Mouse (Mus musculus) heart, postnatal 0 days (tissue): ENCODE results near the gene Ttc8. TPM values are rescaled to one million over a fixed set of nuclear protein-coding genes. Genes with fewer than 3 reads are reported as not detected.

Experiments used
- ATAC-seq: fragments of 200-750 bp; cut with Nextera tagmentation; 2 replicates; pipeline ENCODE4 v1.8.0; 2017; ENCODE audit warnings: low read depth, moderate number of reproducible peaks, moderate library complexity; ENCODE audit not compliant: insufficient read depth
- DNase-seq: peaks from one replicate; pipeline ENCODE4 v3.0.0-alpha.2; 2016; ENCODE audit warnings: low spot score
- H3K27ac ChIP-seq: fragments of 300-500 bp; sonication (generic); 2 replicates; pipeline ENCODE4 v1.5.1; 2014; ENCODE audit warnings: low read depth, mild to moderate bottlenecking
- H3K27me3 ChIP-seq: fragments of 300-500 bp; sonication (generic); 2 replicates; pipeline ENCODE4 v1.6.1; 2014; ENCODE audit warnings: low read length, mixed read lengths; ENCODE audit not compliant: control insufficient read depth, insufficient read depth
- H3K36me3 ChIP-seq: fragments of 300-500 bp; sonication (generic); replicated peaks from 2 replicates; pipeline ENCODE4 v1.6.1; 2014; ENCODE audit warnings: low read length, mixed read lengths; ENCODE audit not compliant: control insufficient read depth, insufficient read depth
- H3K4me1 ChIP-seq: fragments of 300-500 bp; sonication (generic); 2 replicates; pipeline ENCODE4 v1.6.1; 2014; ENCODE audit warnings: antibody characterized with exemption; ENCODE audit not compliant: control insufficient read depth, insufficient read depth
- H3K4me2 ChIP-seq: fragments of 300-500 bp; sonication (generic); 2 replicates; pipeline ENCODE4 v1.6.1; 2014; ENCODE audit warnings: low read depth, mild to moderate bottlenecking, low read length, moderate library complexity
- H3K4me3 ChIP-seq: fragments of 300-500 bp; sonication (generic); 2 replicates; pipeline ENCODE4 v1.5.1; 2014; ENCODE audit warnings: low read depth, low read length
- H3K9ac ChIP-seq: fragments of 300-500 bp; sonication (generic); replicated peaks from 2 replicates; pipeline ENCODE4 v1.6.1; 2014; ENCODE audit warnings: low read depth, low read length, mixed read lengths
- H3K9me3 ChIP-seq: fragments of 300-500 bp; sonication (generic); replicated peaks from 2 replicates; pipeline ENCODE4 v1.6.1; 2016; ENCODE audit warnings: low read length; ENCODE audit not compliant: control insufficient read depth
- CTCF ChIP-seq: IDR thresholded peaks from 2 replicates; pipeline ENCODE4 v1.5.1; 2016; ENCODE audit warnings: antibody characterized with exemption, control low read depth, low read depth
- EP300 ChIP-seq: IDR thresholded peaks from 2 replicates; pipeline ENCODE4 v1.6.1; 2016; ENCODE audit warnings: antibody characterized with exemption, low read depth
- WGBS: fragments of 180-500 bp; shearing (Covaris S2); extraction: QIAGEN DNeasy Blood & Tissue Kit; methylation state at CpG from one replicate; pipeline ENCODE4 v1.1.7; 2014; 5-methylcytosine and 5-hydroxymethylcytosine counted together
- polyA plus RNA-seq: library from polyadenylated mRNA; unstranded; fragments of >200 nt; fragmentation: Nextera tagmentation; extraction: Ambion mirVana; gene quantifications from 2 replicates; pipeline ENCODE4 v1.2.1, GENCODE M21; 2015
- total RNA-seq: library from RNA; depleted of rRNA; stranded (reverse); fragments of >200 nt; gene quantifications from 2 replicates; pipeline ENCODE4 v1.2.3, GENCODE M21; 2014; ENCODE audit warnings: low replicate concordance

The Ttc8 gene
- total and polyA plus RNA-seq, 2 experiments from 2014 or later = 8.4 to 9.7 TPM

DNA sequence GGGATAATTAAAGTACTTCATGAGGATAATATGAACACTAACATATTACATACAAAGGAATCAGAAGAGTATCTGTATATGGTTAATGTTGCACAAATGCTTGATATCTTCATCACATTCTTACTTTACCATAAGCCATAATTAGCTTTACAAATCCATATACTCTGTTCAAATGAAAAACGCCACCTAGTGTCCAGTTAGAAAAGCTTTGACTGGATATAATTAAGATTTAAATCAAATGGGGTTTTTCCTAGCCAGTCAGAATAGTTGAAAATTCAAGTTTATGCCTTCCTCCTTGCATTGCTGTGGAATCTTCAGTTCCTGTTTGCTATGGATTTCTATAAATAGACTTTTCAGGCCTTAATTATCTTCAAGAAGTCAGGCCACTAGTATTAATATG lies 35.9 kb upstream of the Ttc8 start:
- H3K27me3 ChIP-seq = no peaks in the 10 kb centered on the region
- H3K4me3 ChIP-seq = no peak overlapping the region
- no peaks in the 10 kb centered on the region for H3K4me1 ChIP-seq
- H3K9me3 ChIP-seq = no peaks in the 10 kb centered on the region
- no peak overlapping the region for H3K9ac ChIP-seq
- DNase-seq (no peak), ATAC-seq (no peak)
- H3K27ac ChIP-seq = no peak overlapping the region
- H3K4me2 ChIP-seq = no peak overlapping the region
- WGBS = 3% methylated on average over 1 of the region's 1 CpGs
- TF ChIP-seq CTCF = peak; percentile 42
- TF ChIP-seq EP300 = no peak
- H3K36me3 ChIP-seq = no peaks in the 10 kb centered on the region

DNA sequence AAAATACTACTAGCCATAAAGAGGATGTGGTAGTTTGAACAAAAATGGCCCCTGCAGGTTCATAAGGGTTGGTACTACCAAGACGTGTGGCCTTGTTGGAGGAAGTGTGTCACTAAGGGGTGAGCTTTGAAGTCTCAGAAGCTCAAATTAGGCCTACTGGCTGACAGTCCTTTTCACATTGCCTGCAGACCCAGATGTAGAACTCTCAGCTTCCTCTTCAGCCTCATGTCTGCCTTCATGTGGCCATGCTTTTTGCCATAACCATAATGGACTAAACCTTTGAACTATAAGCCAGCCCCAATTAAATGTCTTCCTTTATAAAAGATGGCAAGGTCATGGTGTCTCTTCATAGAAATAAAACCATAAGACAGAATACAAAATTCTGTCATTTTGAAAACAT lies 23.6 kb upstream of the Ttc8 start:
- no peaks in the 10 kb centered on the region for H3K4me1 ChIP-seq
- 63% methylated on average over 1 of the region's 1 CpGs for whole genome bisulfite sequencing
- TF ChIP-seq EP300 = no peak
- TF ChIP-seq CTCF = no peak
- DNase-seq = no peak
- H3K9ac ChIP-seq = no peak overlapping the region
- no peak overlapping the region for H3K27ac ChIP-seq
- no peaks in the 10 kb centered on the region for H3K9me3 ChIP-seq
- H3K4me2 ChIP-seq = no peak overlapping the region
- no peaks in the 10 kb centered on the region for H3K27me3 ChIP-seq
- H3K36me3 ChIP-seq = no peaks in the 10 kb centered on the region
- ATAC-seq = no peak
- H3K4me3 ChIP-seq = no peak overlapping the region

DNA sequence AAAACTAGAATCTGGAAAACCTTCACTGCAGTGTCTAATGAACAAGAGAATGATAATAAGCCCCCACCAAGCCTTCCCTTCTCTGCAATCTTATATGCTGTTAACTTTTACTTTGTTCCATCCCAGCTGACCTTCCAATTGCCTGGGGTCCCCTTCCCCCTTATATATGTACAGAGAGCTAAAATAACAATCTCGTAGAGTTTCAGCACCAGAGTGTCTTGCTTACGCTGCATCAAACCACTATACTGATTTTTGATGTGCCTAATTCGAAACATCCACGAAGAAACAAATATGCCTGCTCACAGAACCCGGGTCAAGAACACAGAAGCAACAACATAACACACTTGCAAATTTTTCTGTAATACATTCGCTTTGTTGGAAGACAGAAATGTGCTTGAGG lies 20.7 kb upstream of the Ttc8 start:
- no peak for DNase-seq
- peak overlapping the region; percentile 95; the same call in 1 of the 2 replicates for H3K4me3 ChIP-seq
- no peaks in the 10 kb centered on the region for H3K27me3 ChIP-seq
- no peaks in the 10 kb centered on the region for H3K9me3 ChIP-seq
- no peaks in the 10 kb centered on the region for H3K4me1 ChIP-seq
- peak overlapping the region; percentile 88 for H3K4me2 ChIP-seq
- H3K27ac ChIP-seq = no peak overlapping the region
- no peak for ATAC-seq
- 80% methylated on average over 6 of the region's 6 CpGs for WGBS
- TF ChIP-seq EP300 = no peak
- TF ChIP-seq CTCF = no peak
- H3K9ac ChIP-seq = 0 out of 2 replicates have a peak overlapping the region, but pooled peaks have one; percentile 81
- no peaks in the 10 kb centered on the region for H3K36me3 ChIP-seq

DNA sequence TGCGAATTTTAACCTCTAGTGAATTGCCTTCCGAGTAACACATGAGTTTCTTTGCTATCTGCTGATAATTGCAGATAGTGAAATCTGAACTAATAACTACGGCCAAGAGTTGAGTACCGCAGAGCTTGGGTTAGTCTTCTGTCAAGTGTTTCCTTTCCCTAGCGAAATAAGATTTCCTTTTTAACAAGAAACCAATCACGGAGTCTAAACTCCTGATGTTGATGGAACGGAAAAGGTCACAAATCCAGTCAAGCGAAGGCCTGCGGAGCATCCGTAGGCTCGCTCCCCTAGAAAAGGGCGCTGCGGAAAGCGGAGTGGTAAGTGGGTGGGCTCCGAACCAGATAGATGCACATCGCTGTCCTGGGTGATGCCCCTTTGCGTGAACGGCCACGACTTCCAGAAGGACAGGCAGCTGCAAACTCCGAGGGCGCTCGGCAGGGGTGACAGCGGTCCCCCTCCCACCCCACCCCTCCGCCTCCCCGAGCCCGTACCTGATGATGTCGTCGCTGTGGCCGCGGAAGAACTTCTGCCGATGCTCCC lies 20.0 kb upstream of the Ttc8 start:
- DNase-seq (peak; percentile 24), ATAC-seq (peak; percentile 1; the same call in 1 of the 2 replicates)
- Histone ChIP-seq H3K36me3 (no peaks in the 10 kb centered on the region), H3K9ac (peak overlapping the region; percentile 81), H3K4me3 (peak overlapping the region; percentile 95), H3K27ac (peak overlapping the region; percentile 80), H3K4me1 (no peaks in the 10 kb centered on the region), H3K4me2 (peak overlapping the region; percentile 88), H3K9me3 (no peaks in the 10 kb centered on the region), H3K27me3 (no peaks in the 10 kb centered on the region)
- TF ChIP-seq EP300 (no peak), CTCF (no peak)
- 2% methylated on average over 31 of the region's 31 CpGs for WGBS

DNA sequence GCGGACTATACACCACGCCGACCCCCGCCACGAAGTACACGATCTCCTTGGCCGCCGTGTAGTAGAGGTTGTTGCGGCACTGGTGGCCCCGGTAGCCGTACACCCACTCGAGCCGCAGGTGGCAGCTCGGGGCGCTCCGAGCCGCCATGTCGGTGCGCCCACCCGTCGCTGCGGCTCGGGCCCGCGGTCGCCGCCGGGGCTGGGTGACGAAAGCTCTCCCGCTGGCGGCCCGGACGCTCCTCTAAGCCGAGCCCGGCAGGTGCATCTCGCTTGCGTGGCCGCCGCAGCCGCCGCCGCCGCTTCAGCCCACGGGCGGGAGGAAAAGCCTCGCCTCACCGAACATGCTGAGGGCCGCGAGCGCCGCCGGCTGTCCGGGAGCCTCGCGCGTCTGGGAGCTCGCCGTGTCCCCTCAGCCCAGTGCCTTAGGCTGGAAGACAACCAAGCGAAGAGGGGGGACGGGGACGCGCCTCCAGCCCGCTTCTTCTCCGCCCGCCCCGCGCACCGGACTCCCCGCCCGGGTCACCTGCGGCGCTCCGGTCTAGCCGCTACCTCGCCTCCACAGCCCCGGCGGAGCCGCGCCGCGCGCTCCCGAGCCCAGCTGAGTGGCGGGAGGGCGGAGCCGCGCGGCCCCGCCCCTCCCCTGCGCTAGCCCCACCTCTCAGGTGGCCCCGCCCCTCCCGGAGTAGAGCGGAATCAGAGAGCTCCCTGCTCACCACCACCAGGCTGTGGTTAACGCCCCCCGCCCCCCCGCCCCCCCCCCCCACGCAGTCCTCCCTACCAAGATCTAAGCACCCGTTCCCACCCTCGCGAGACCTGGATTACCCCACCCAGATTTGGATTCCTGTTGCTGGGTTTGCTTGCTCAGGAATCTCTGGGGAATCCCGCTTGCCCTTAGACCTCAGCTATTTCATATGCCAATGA lies 19.2 kb upstream of the Ttc8 start, which contains the start of gene Eml5:
Gene Eml5, minus strand, starts transcription at position 604 of the 921 bp plus-strand sequence.
- peak; percentile 93 for ATAC-seq
- Histone ChIP-seq H3K9ac (peak within 1 kb of the TSS; percentile 81), H3K4me1 (no peaks in the 10 kb centered on the region), H3K4me2 (peak within 1 kb of the TSS; percentile 88), H3K36me3 (no peaks in the 10 kb centered on the region), H3K4me3 (peak within 1 kb of the TSS; percentile 95), H3K27me3 (no peaks in the 10 kb centered on the region), H3K9me3 (no peaks in the 10 kb centered on the region), H3K27ac (peak within 1 kb of the TSS; percentile 80)
- DNase-seq = peak; percentile 75
- TF ChIP-seq CTCF (no peak), EP300 (no peak)
- WGBS = 1% methylated on average over 85 of the region's 101 CpGs
